Mouse (Mus musculus): ENCODE results near the gene Acbd7.

Gene Acbd7

GRCm38 (mm10) chr2:3387105-3387860 lies 51.3 kb downstream of the Acbd7 start:
- no peak for DNase-seq (ENCODE audit: low spot score)

Measured in ovary, postnatal 10 days (tissue).